Mouse (Mus musculus) heart, adult 2 months (tissue): ENCODE results near the gene Gm12184. TPM values are rescaled to one million over a fixed set of nuclear protein-coding genes. Genes with fewer than 3 reads are reported as not detected.
"Not testable (repeated sequence)": the region's sequence is repeated elsewhere in the genome, so short reads cannot be mapped to it uniquely, and the experiment has no call there.

Experiments
- DNase-seq, 2 experiments: peaks; one replicate each; pipeline ENCODE4 v3.0.0; 2021
- H3K27ac ChIP-seq: fragments of 200-600 bp; 2 replicates; pipeline ENCODE4 v1.8.1; 2022
- H3K27me3 ChIP-seq: fragments of 200-500 bp; 2 replicates; pipeline ENCODE4 v1.6.1; 2012; ENCODE audit warnings: mild to moderate bottlenecking, low read length, inconsistent platforms, mixed read lengths; ENCODE audit not compliant: control insufficient read depth, insufficient read depth
- H3K36me3 ChIP-seq: fragments of 200-500 bp; 2 replicates; pipeline ENCODE4 v1.6.1; 2012; ENCODE audit warnings: low read length, inconsistent platforms; ENCODE audit not compliant: control insufficient read depth, insufficient read depth
- H3K4me1 ChIP-seq: fragments of 200-500 bp; 2 replicates; pipeline ENCODE4 v1.6.1; 2011; ENCODE audit warnings: low read length; ENCODE audit not compliant: control insufficient read depth, insufficient read depth
- H3K4me3 ChIP-seq: fragments of 200-600 bp; 2 replicates; pipeline ENCODE4 v1.8.1; 2022
- H3K79me2 ChIP-seq: fragments of 200-500 bp; replicated peaks from 2 replicates; pipeline ENCODE4 v1.6.1; 2012; ENCODE audit warnings: mild to moderate bottlenecking, inconsistent platforms, low read length, moderate library complexity, mixed read lengths; ENCODE audit not compliant: control insufficient read depth, insufficient read depth
- H3K9ac ChIP-seq: fragments of 200-500 bp; 2 replicates; pipeline ENCODE4 v1.6.1; 2012; ENCODE audit warnings: low read depth, mild to moderate bottlenecking, control low read depth, inconsistent platforms, low read length, mixed read lengths
- CTCF ChIP-seq: fragments of 200-600 bp; IDR thresholded peaks from 2 replicates; pipeline ENCODE4 v1.8.1; 2022; ENCODE audit warnings: antibody characterized with exemption, mild to moderate bottlenecking, moderate library complexity
- EP300 ChIP-seq: fragments of 200-500 bp; IDR thresholded peaks from 2 replicates; pipeline ENCODE4 v1.6.1; 2011; ENCODE audit warnings: low read depth, low read length, control low read depth; ENCODE audit not compliant: insufficient read depth
- POLR2A ChIP-seq: fragments of 200-500 bp; IDR thresholded peaks from 2 replicates; pipeline ENCODE4 v1.6.1; 2011; ENCODE audit warnings: mild to moderate bottlenecking, low read depth, low read length, control low read depth; ENCODE audit not compliant: insufficient read depth
- WGBS: fragments of 180-500 bp; shearing (Covaris S2); methylation state at CpG from one replicate; pipeline ENCODE4 v1.1.7; 2018; 5-methylcytosine and 5-hydroxymethylcytosine counted together
- intact Hi-C: fragments of 180-260 bp; cut with DNase I; formaldehyde crosslinking; loops from one replicate; pipeline ENCODE4 v1.15.1; 2025
- polyA plus RNA-seq: library from polyadenylated mRNA; depleted of rRNA; stranded (reverse); fragments of >200 nt; gene quantifications from 2 replicates; pipeline ENCODE4 v1.2.3, GENCODE M21; 2012
- total RNA-seq, 2 experiments: library from RNA; stranded (reverse); gene quantifications; 2 replicates each; pipeline ENCODE4 v1.2.3; 2021

The Gm12184 gene
- total and polyA plus RNA-seq, 3 experiments = 3.8 to 18.8 (median 3.9) TPM

DNA sequence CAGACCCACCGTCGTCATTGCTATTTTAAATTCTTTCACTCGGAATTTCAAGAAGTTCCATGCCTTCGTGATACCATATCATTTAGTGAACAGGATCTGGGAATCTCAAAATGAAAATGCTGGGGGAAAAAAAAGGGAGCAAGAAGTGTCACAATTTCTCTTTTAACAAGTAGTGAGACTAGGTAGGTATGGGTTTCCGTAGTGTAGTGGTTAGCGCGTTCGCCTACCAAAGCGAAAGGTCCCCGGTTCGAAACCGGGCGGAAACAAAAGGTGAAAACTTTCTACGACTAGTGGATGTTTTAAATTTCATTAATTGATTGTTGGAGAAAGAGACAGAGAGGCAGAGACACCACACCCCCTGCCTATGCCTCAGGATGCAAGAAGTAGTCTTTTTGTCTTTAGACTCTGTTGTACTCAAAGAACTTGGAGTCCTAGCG, 2.9 kb downstream of the Gm12184 start:
- intact Hi-C loops = no loop called here
- DNase-seq = peak; percentile 69 to 76
- 4% methylated on average over 15 of the region's 15 CpGs for WGBS

GRCm38 (mm10) chr11:48822768-48823512, 3.5 kb downstream of the Gm12184 start:
- no peak overlapping the region for H3K9ac ChIP-seq
- peak overlapping the region; percentile 56 for H3K4me3 ChIP-seq
- intact Hi-C loops = no loop called here
- H3K79me2 ChIP-seq = no peaks in the 10 kb centered on the region
- WGBS = 49% methylated on average over 14 of the region's 14 CpGs
- H3K27me3 ChIP-seq = no peaks in the 10 kb centered on the region
- H3K27ac ChIP-seq = no peak overlapping the region
- no peak for DNase-seq
- H3K36me3 ChIP-seq = no peaks in the 10 kb centered on the region
- TF ChIP-seq EP300 = no peak
- TF ChIP-seq POLR2A = no peak
- TF ChIP-seq CTCF = no peak
- H3K4me1 ChIP-seq = peaks cover 1% of the 10 kb centered on the region

More for the DNA sequence above, 2.9 kb downstream of the Gm12184 start:
- H3K9ac ChIP-seq = no peak overlapping the region
- no peaks in the 10 kb centered on the region for H3K36me3 ChIP-seq
- peaks cover 1% of the 10 kb centered on the region for H3K4me1 ChIP-seq
- TF ChIP-seq CTCF = peak; percentile 15
- TF ChIP-seq EP300 = peak; percentile 80; the same call in 1 of the 2 replicates
- TF ChIP-seq POLR2A = no peak
- peak overlapping the region; percentile 56 for H3K4me3 ChIP-seq
- no peaks in the 10 kb centered on the region for H3K79me2 ChIP-seq
- no peak overlapping the region for H3K27ac ChIP-seq
- H3K27me3 ChIP-seq = no peaks in the 10 kb centered on the region

DNA sequence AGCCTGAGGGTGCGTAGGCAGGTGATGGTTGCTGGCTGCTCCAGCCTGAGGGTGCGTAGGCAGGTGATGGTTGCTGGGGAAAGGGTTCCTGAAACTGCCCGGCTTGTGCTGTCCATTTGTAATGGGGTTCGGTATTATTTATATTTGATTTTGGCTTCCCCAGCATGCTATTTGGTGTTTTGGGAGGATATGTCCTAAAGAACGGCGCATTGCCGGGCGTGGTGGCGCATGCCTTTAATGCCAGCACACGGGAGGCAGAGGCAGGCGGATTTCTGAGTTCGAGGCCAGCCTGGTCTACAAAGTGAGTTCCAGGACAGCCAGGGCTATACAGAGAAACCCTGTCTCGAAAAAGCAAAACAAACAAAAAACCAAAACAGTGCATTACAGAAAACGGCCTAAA, 5.2 kb downstream of the Gm12184 start:
- DNase-seq, H3K79me2 ChIP-seq, H3K27me3 ChIP-seq, H3K27ac ChIP-seq, intact Hi-C loops, H3K4me1 ChIP-seq, H3K4me3 ChIP-seq, H3K9ac ChIP-seq, H3K36me3 ChIP-seq: not testable (repeated sequence)
- 90% methylated on average over 14 of the region's 14 CpGs for WGBS

- Histone ChIP-seq H3K9ac (no peak overlapping the region), H3K27ac (no peak overlapping the region), H3K4me1 (peaks cover 5% of the 10 kb centered on the region), H3K4me3 (no peak overlapping the region), H3K27me3 (no peaks in the 10 kb centered on the region), H3K36me3 (peaks cover 1% of the 10 kb centered on the region; the same call in 1 of the 2 replicates), H3K79me2 (no peaks in the 10 kb centered on the region)
- no peak for DNase-seq
- TF ChIP-seq EP300 = no peak
- TF ChIP-seq POLR2A = no peak
- TF ChIP-seq CTCF = no peak
- intact Hi-C loops = no loop called here
Measured at GRCm38 (mm10) chr11:48820308-48820674, 6.2 kb downstream of the Gm12184 start.

DNA sequence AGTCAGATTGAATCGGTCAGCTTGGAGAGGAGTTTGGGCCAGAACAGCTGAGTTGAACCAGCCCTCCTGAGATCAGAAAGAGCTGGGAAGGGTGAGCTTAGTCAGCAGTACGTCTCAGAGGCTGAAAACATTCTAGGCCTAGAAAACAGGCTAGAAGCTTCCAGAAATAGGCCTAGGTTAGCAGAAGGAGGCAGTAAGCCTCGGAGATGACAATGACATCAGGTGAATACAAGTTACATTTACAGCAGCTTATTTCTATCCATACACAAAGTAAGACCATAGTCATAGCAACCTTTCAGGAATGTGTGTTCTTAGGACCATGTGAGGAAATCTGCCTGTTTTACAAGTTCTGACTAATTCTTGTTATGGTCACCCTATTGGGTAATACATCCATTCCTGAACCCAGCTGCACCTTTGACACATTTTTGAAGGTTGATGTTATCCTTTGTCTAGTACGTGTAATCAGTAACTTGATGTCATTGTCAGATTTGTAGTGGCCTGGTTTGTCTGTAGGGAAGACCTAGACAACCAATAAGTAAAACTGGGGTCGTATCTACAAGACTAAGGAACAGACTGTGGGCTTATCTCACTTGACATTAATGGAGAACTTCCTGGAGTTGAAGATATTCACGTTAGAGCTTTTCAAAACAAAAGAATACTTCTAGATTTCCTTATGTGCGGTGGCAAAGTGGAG, 6.7 kb downstream of the Gm12184 start:
- Histone ChIP-seq H3K4me1 (peaks cover 5% of the 10 kb centered on the region), H3K27me3 (no peaks in the 10 kb centered on the region), H3K36me3 (peaks cover 4% of the 10 kb centered on the region; the same call in 1 of the 2 replicates), H3K9ac (no peak overlapping the region), H3K79me2 (no peaks in the 10 kb centered on the region), H3K4me3 (no peak overlapping the region), H3K27ac (no peak overlapping the region)
- DNase-seq = no peak
- 62% methylated on average over 7 of the region's 7 CpGs for WGBS
- TF ChIP-seq CTCF = no peak
- no peak for TF ChIP-seq EP300
- no peak for TF ChIP-seq POLR2A
- intact Hi-C loops = loop anchor here (2.0 to 5.0 kb wide), 3 partner anchors 15 to 433 kb away; partner anchors contain the start of gene Zfp62

GRCm38 (mm10) chr11:48818346-48818745, 8.1 kb downstream of the Gm12184 start:
- Histone ChIP-seq H3K4me1 (peaks cover 5% of the 10 kb centered on the region), H3K27me3 (no peaks in the 10 kb centered on the region), H3K27ac (peak overlapping the region; percentile 100), H3K36me3 (peaks cover 4% of the 10 kb centered on the region; the same call in 1 of the 2 replicates), H3K79me2 (no peaks in the 10 kb centered on the region), H3K4me3 (peak overlapping the region; percentile 97), H3K9ac (peak overlapping the region; percentile 16)
- intact Hi-C loops = loop anchor here (2.0 to 5.0 kb wide), 3 partner anchors 16 to 434 kb away; partner anchors contain the start of gene Zfp62
- TF ChIP-seq CTCF (no peak), EP300 (peak; percentile 95), POLR2A (peak; percentile 67; the same call in 1 of the 2 replicates)
- DNase-seq = peak; percentile 84 to 88
- under 1% methylated on average over 16 of the region's 16 CpGs for WGBS
